Mouse (Mus musculus): ENCODE data around the gene Sebox. TPM values are rescaled to one million over a fixed set of nuclear protein-coding genes. Genes with fewer than 3 reads are reported as not detected.

The Sebox gene
- not detected in 2 replicates for polyA plus RNA-seq (2014; fragmentation: Nextera tagmentation; extraction: Ambion mirVana)

GRCm38 (mm10) chr11:78502909-78503650 is at the start of gene Sebox:
Sebox (plus strand) TSS chr11:78503447.
- Histone ChIP-seq H3K27me3 (ENCODE audit: control insufficient read depth, insufficient read depth, low read length) (peaks cover 34% of the 10 kb centered on the region), H3K4me2 (no peak within 1 kb of the TSS), H3K36me3 (ENCODE audit: control insufficient read depth, insufficient read depth, low read length) (peaks cover 5% of the 10 kb centered on the region), H3K4me3 (ENCODE audit: low read depth, low read length) (no peak within 1 kb of the TSS), H3K9me3 (replicated peaks; ENCODE audit: control insufficient read depth, low read length) (no peaks in the 10 kb centered on the region), H3K4me1 (ENCODE audit: control insufficient read depth, insufficient read depth, low read length) (no peaks in the 10 kb centered on the region), H3K9ac (ENCODE audit: low read depth, low read length) (no peak within 1 kb of the TSS), H3K27ac (ENCODE audit: low read depth, low read length) (no peak within 1 kb of the TSS)
- ATAC-seq (replicated peaks; ENCODE audit: insufficient number of reproducible peaks, low FRiP score, low TSS enrichment) = no peak
- 69% methylated on average over 7 of the region's 7 CpGs for WGBS (ENCODE audit: insufficient replicate concordance)

GRCm38 (mm10) chr11:78453675-78454074 is 49.6 kb upstream of the Sebox start:
- Histone ChIP-seq H3K36me3 (ENCODE audit: control insufficient read depth, insufficient read depth, low read length) (no peaks in the 10 kb centered on the region), H3K9me3 (replicated peaks; ENCODE audit: control insufficient read depth, low read length) (no peaks in the 10 kb centered on the region), H3K9ac (ENCODE audit: low read depth, low read length) (no peak overlapping the region), H3K27me3 (ENCODE audit: control insufficient read depth, insufficient read depth, low read length) (0 out of 2 replicates have a peak, but pooled peaks cover 2% of the 10 kb centered on the region), H3K4me3 (ENCODE audit: low read depth, low read length) (no peak overlapping the region), H3K27ac (ENCODE audit: low read depth, low read length) (no peak overlapping the region), H3K4me2 (no peak overlapping the region), H3K4me1 (ENCODE audit: control insufficient read depth, insufficient read depth, low read length) (peaks cover 3% of the 10 kb centered on the region; the same call in 1 of the 2 replicates)
- 8% methylated on average over 4 of the region's 4 CpGs for WGBS (ENCODE audit: insufficient replicate concordance)
- no peak for ATAC-seq (replicated peaks; ENCODE audit: insufficient number of reproducible peaks, low FRiP score, low TSS enrichment)

DNA sequence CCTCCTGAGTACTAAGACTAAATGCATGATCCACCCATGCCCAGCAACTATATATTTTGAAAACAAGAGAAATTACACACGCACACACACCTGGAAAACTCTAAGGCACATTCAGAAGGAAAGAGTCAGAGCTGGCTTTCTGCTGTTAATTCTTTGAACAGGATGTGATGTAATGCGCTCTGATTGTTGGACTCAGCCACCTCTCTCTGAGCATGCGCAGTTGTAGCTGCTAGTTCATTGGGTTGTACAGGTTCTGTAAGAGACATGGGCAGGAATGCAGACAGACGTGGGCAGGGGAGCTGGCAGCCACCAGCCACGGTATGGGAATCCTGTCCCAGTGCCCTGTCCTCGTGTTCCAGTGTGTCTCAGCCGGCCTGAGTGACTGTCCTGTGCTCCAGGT is 49.0 kb upstream of the Sebox start:
- no peak overlapping the region for H3K4me3 ChIP-seq (ENCODE audit: low read depth, low read length)
- no peaks in the 10 kb centered on the region for H3K36me3 ChIP-seq (ENCODE audit: control insufficient read depth, insufficient read depth, low read length)
- H3K4me2 ChIP-seq = no peak overlapping the region
- H3K9me3 ChIP-seq (replicated peaks; ENCODE audit: control insufficient read depth, low read length) = no peaks in the 10 kb centered on the region
- 0 out of 2 replicates have a peak, but pooled peaks cover 2% of the 10 kb centered on the region for H3K27me3 ChIP-seq (ENCODE audit: control insufficient read depth, insufficient read depth, low read length)
- ATAC-seq (replicated peaks; ENCODE audit: insufficient number of reproducible peaks, low FRiP score, low TSS enrichment) = no peak
- no peak overlapping the region for H3K9ac ChIP-seq (ENCODE audit: low read depth, low read length)
- H3K4me1 ChIP-seq (ENCODE audit: control insufficient read depth, insufficient read depth, low read length) = peaks cover 3% of the 10 kb centered on the region; the same call in 1 of the 2 replicates
- no peak overlapping the region for H3K27ac ChIP-seq (ENCODE audit: low read depth, low read length)
- 68% methylated on average over 7 of the region's 7 CpGs for WGBS (ENCODE audit: insufficient replicate concordance)

- ATAC-seq (replicated peaks; ENCODE audit: insufficient number of reproducible peaks, low FRiP score, low TSS enrichment) = no peak
- H3K36me3 ChIP-seq (ENCODE audit: control insufficient read depth, insufficient read depth, low read length) = no peaks in the 10 kb centered on the region
- H3K9ac ChIP-seq (ENCODE audit: low read depth, low read length) = no peak overlapping the region
- 30% methylated on average over 5 of the region's 5 CpGs for WGBS (ENCODE audit: insufficient replicate concordance)
- H3K4me3 ChIP-seq (ENCODE audit: low read depth, low read length) = no peak overlapping the region
- no peaks in the 10 kb centered on the region for H3K9me3 ChIP-seq (replicated peaks; ENCODE audit: control insufficient read depth, low read length)
- H3K4me1 ChIP-seq (ENCODE audit: control insufficient read depth, insufficient read depth, low read length) = peaks cover 3% of the 10 kb centered on the region; the same call in 1 of the 2 replicates
- H3K27me3 ChIP-seq (ENCODE audit: control insufficient read depth, insufficient read depth, low read length) = 0 out of 2 replicates have a peak, but pooled peaks cover 2% of the 10 kb centered on the region
- H3K4me2 ChIP-seq = peak overlapping the region; percentile 27
- H3K27ac ChIP-seq (ENCODE audit: low read depth, low read length) = no peak overlapping the region
Observed at GRCm38 (mm10) chr11:78455308-78455707, 47.9 kb upstream of the Sebox start.

GRCm38 (mm10) chr11:78458740-78459139 is 44.5 kb upstream of the Sebox start:
- no peak for ATAC-seq (replicated peaks; ENCODE audit: insufficient number of reproducible peaks, low FRiP score, low TSS enrichment)
- 0 out of 2 replicates have a peak, but pooled peaks cover 2% of the 10 kb centered on the region for H3K27me3 ChIP-seq (ENCODE audit: control insufficient read depth, insufficient read depth, low read length)
- H3K4me3 ChIP-seq (ENCODE audit: low read depth, low read length) = no peak overlapping the region
- peaks cover 5% of the 10 kb centered on the region for H3K4me1 ChIP-seq (ENCODE audit: control insufficient read depth, insufficient read depth, low read length)
- 75% methylated on average over 17 of the region's 17 CpGs for whole genome bisulfite sequencing (ENCODE audit: insufficient replicate concordance)
- H3K4me2 ChIP-seq = no peak overlapping the region
- H3K9ac ChIP-seq (ENCODE audit: low read depth, low read length) = no peak overlapping the region
- no peaks in the 10 kb centered on the region for H3K9me3 ChIP-seq (replicated peaks; ENCODE audit: control insufficient read depth, low read length)
- H3K27ac ChIP-seq (ENCODE audit: low read depth, low read length) = no peak overlapping the region
- H3K36me3 ChIP-seq (ENCODE audit: control insufficient read depth, insufficient read depth, low read length) = no peaks in the 10 kb centered on the region

DNA sequence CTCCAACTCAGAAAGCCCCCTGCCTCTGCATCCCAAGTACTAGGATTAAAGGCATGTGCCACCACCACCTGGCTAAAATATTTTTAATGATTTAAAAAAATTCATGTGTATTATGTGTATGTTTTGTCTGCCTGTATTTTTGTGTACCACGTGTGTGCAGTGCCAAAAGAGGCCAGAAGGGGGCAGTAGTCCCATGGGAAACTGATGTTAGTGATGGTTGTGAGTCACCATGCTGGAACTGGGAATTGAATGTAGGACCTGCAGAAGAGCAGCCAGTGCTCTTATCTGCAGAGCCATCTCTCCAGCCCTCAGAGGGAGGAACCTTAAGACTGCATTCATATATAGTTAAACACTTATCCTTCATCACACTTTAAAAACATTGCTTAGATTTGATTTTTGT is 41.4 kb upstream of the Sebox start:
- Histone ChIP-seq H3K36me3 (ENCODE audit: control insufficient read depth, insufficient read depth, low read length) (no peaks in the 10 kb centered on the region), H3K9ac (ENCODE audit: low read depth, low read length) (no peak overlapping the region), H3K4me1 (ENCODE audit: control insufficient read depth, insufficient read depth, low read length) (peaks cover 24% of the 10 kb centered on the region), H3K4me2 (no peak overlapping the region), H3K4me3 (ENCODE audit: low read depth, low read length) (no peak overlapping the region), H3K27ac (ENCODE audit: low read depth, low read length) (no peak overlapping the region), H3K9me3 (replicated peaks; ENCODE audit: control insufficient read depth, low read length) (no peaks in the 10 kb centered on the region), H3K27me3 (ENCODE audit: control insufficient read depth, insufficient read depth, low read length) (no peaks in the 10 kb centered on the region)
- no peak for ATAC-seq (replicated peaks; ENCODE audit: insufficient number of reproducible peaks, low FRiP score, low TSS enrichment)
- 58% methylated on average over 1 of the region's 1 CpGs for WGBS (ENCODE audit: insufficient replicate concordance)

DNA sequence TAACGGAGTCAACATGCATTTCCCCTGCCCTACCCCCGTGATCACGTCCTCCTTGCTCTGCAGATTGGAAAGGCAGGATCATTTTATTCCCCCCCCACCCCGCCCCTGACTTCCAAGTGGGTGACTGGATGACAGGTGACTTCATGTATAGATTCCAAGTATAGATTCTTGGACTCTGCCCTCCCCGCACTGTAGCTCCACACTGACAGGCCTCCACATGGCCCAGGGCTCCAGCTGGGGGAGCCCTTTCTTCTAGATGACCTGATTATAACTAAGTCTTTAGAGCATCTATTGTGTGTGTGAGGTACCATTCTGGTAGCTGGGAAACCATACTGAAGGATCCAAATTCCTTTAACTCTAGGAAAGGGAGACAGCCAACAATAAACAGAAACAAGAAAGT is 40.6 kb upstream of the Sebox start:
- Histone ChIP-seq H3K4me2 (no peak overlapping the region), H3K4me1 (ENCODE audit: control insufficient read depth, insufficient read depth, low read length) (peaks cover 24% of the 10 kb centered on the region), H3K9me3 (replicated peaks; ENCODE audit: control insufficient read depth, low read length) (no peaks in the 10 kb centered on the region), H3K36me3 (ENCODE audit: control insufficient read depth, insufficient read depth, low read length) (no peaks in the 10 kb centered on the region), H3K27ac (ENCODE audit: low read depth, low read length) (no peak overlapping the region), H3K4me3 (ENCODE audit: low read depth, low read length) (no peak overlapping the region), H3K27me3 (ENCODE audit: control insufficient read depth, insufficient read depth, low read length) (no peaks in the 10 kb centered on the region), H3K9ac (ENCODE audit: low read depth, low read length) (no peak overlapping the region)
- no peak for ATAC-seq (replicated peaks; ENCODE audit: insufficient number of reproducible peaks, low FRiP score, low TSS enrichment)
- WGBS (ENCODE audit: insufficient replicate concordance) = 84% methylated on average over 5 of the region's 5 CpGs

GRCm38 (mm10) chr11:78463286-78464036 is 39.8 kb upstream of the Sebox start:
- no peak overlapping the region for H3K4me2 ChIP-seq
- no peaks in the 10 kb centered on the region for H3K27me3 ChIP-seq (ENCODE audit: control insufficient read depth, insufficient read depth, low read length)
- H3K4me1 ChIP-seq (ENCODE audit: control insufficient read depth, insufficient read depth, low read length) = peaks cover 24% of the 10 kb centered on the region
- WGBS (ENCODE audit: insufficient replicate concordance) = 46% methylated on average over 13 of the region's 13 CpGs
- no peak overlapping the region; the same call in 1 of the 2 replicates for H3K9ac ChIP-seq (ENCODE audit: low read depth, low read length)
- H3K9me3 ChIP-seq (replicated peaks; ENCODE audit: control insufficient read depth, low read length) = no peaks in the 10 kb centered on the region
- no peak overlapping the region for H3K27ac ChIP-seq (ENCODE audit: low read depth, low read length)
- 0 out of 2 replicates have a peak, but pooled peaks have one; percentile 22 for ATAC-seq (replicated peaks; ENCODE audit: insufficient number of reproducible peaks, low FRiP score, low TSS enrichment)
- H3K4me3 ChIP-seq (ENCODE audit: low read depth, low read length) = no peak overlapping the region
- no peaks in the 10 kb centered on the region for H3K36me3 ChIP-seq (ENCODE audit: control insufficient read depth, insufficient read depth, low read length)

All from heart, embryonic 11.5 days (tissue).